Mouse (Mus musculus) neural tube, embryonic 13.5 days (tissue): ENCODE measurements at regions not wholly inside any gene's neighbourhood (a gene's known extent, or its start where the extent isn't known, plus 50 kb on each side); places are given as distances from the start of the nearest gene placed in this dataset.
"Not testable (repeated sequence)": the region's sequence is repeated elsewhere in the genome, so short reads cannot be mapped to it uniquely, and the experiment has no call there.

Experiments used
- ATAC-seq: fragments of 200-750 bp; cut with Nextera tagmentation; 2 replicates; pipeline ENCODE4 v1.8.0; 2017; ENCODE audit warnings: low read depth, mild to moderate bottlenecking, moderate TSS enrichment, moderate library complexity
- H3K27ac ChIP-seq: fragments of 300-500 bp; sonication (generic); replicated peaks from 2 replicates; pipeline ENCODE4 v1.5.1; 2015; ENCODE audit warnings: moderate library complexity, mild to moderate bottlenecking, inconsistent platforms
- H3K27me3 ChIP-seq: fragments of 300-500 bp; sonication (generic); 2 replicates; pipeline ENCODE4 v1.6.1; 2015; ENCODE audit warnings: mild to moderate bottlenecking, inconsistent platforms
- H3K36me3 ChIP-seq: fragments of 300-500 bp; sonication (generic); 2 replicates; pipeline ENCODE4 v1.6.1; 2015; ENCODE audit warnings: mild to moderate bottlenecking, inconsistent platforms
- H3K4me1 ChIP-seq: fragments of 300-500 bp; sonication (generic); replicated peaks from 2 replicates; pipeline ENCODE4 v1.6.1; 2015; ENCODE audit warnings: inconsistent platforms
- H3K4me2 ChIP-seq: fragments of 300-500 bp; sonication (generic); 2 replicates; pipeline ENCODE4 v1.6.1; 2015; ENCODE audit warnings: inconsistent platforms, mild to moderate bottlenecking, moderate library complexity
- H3K4me3 ChIP-seq: fragments of 300-500 bp; sonication (generic); 2 replicates; pipeline ENCODE4 v1.5.1; 2015; ENCODE audit warnings: mild to moderate bottlenecking, inconsistent platforms
- H3K9ac ChIP-seq: fragments of 300-500 bp; sonication (generic); 2 replicates; pipeline ENCODE4 v1.6.1; 2015; ENCODE audit warnings: moderate library complexity, mild to moderate bottlenecking, inconsistent platforms
- H3K9me3 ChIP-seq: fragments of 300-500 bp; sonication (generic); 2 replicates; pipeline ENCODE4 v1.6.1; 2016; ENCODE audit warnings: inconsistent platforms
- WGBS: fragments of 180-500 bp; shearing (Covaris S2); methylation state at CpG from one replicate; pipeline ENCODE4 v1.1.7; 2015; 5-methylcytosine and 5-hydroxymethylcytosine counted together

- no peak overlapping the region for H3K4me3 ChIP-seq
- no peak overlapping the region for H3K9ac ChIP-seq
- 98% methylated on average over 1 of the region's 1 CpGs for WGBS
- H3K27ac ChIP-seq = no peak overlapping the region
- H3K4me1 ChIP-seq = no peaks in the 10 kb centered on the region
- ATAC-seq = no peak
- no peaks in the 10 kb centered on the region for H3K27me3 ChIP-seq
- no peak overlapping the region for H3K4me2 ChIP-seq
- no peaks in the 10 kb centered on the region for H3K36me3 ChIP-seq
- H3K9me3 ChIP-seq = no peaks in the 10 kb centered on the region
Observed at GRCm38 (mm10) chr19:19636055-19636454, 525.1 kb upstream of the Rorb start.

GRCm38 (mm10) chr19:19587866-19588265, 476.9 kb upstream of the Rorb start:
- H3K4me1 ChIP-seq = no peaks in the 10 kb centered on the region
- no peak overlapping the region for H3K9ac ChIP-seq
- H3K27me3 ChIP-seq = no peaks in the 10 kb centered on the region
- no peak overlapping the region for H3K27ac ChIP-seq
- H3K36me3 ChIP-seq = no peaks in the 10 kb centered on the region
- no peak for ATAC-seq
- H3K4me2 ChIP-seq = no peak overlapping the region
- 55% methylated on average over 2 of the region's 2 CpGs for WGBS
- no peak overlapping the region for H3K4me3 ChIP-seq
- no peaks in the 10 kb centered on the region for H3K9me3 ChIP-seq

GRCm38 (mm10) chr19:19575000-19575544, 464.1 kb upstream of the Rorb start:
- not testable (repeated sequence) for H3K4me1 ChIP-seq, H3K4me2 ChIP-seq, ATAC-seq, H3K4me3 ChIP-seq, H3K27me3 ChIP-seq, H3K9ac ChIP-seq, H3K27ac ChIP-seq, H3K9me3 ChIP-seq, H3K36me3 ChIP-seq
- 91% methylated on average over 10 of the region's 10 CpGs for WGBS

- Histone ChIP-seq H3K27me3 (no peaks in the 10 kb centered on the region), H3K9ac (no peak overlapping the region), H3K4me1 (no peaks in the 10 kb centered on the region), H3K4me3 (no peak overlapping the region), H3K9me3 (no peaks in the 10 kb centered on the region), H3K27ac (no peak overlapping the region), H3K4me2 (no peak overlapping the region), H3K36me3 (no peaks in the 10 kb centered on the region)
- peak; percentile 90 for ATAC-seq
- WGBS = 37% methylated on average over 2 of the region's 2 CpGs
Observed at GRCm38 (mm10) chr19:19564657-19565056, 453.7 kb upstream of the Rorb start.

- no peak overlapping the region for H3K27ac ChIP-seq
- H3K36me3 ChIP-seq = no peaks in the 10 kb centered on the region
- no peaks in the 10 kb centered on the region for H3K9me3 ChIP-seq
- no peak overlapping the region for H3K9ac ChIP-seq
- no peak overlapping the region for H3K4me3 ChIP-seq
- no peaks in the 10 kb centered on the region for H3K4me1 ChIP-seq
- 57% methylated on average over 2 of the region's 2 CpGs for WGBS
- no peaks in the 10 kb centered on the region for H3K27me3 ChIP-seq
- ATAC-seq = no peak
- no peak overlapping the region for H3K4me2 ChIP-seq
Observed at GRCm38 (mm10) chr19:19535131-19535530, 424.1 kb upstream of the Rorb start.

GRCm38 (mm10) chr19:19524232-19524631, 413.2 kb upstream of the Rorb start:
- no peak for ATAC-seq
- Histone ChIP-seq H3K27me3 (no peaks in the 10 kb centered on the region), H3K27ac (no peak overlapping the region), H3K4me1 (no peaks in the 10 kb centered on the region; the same call in 1 of the 2 replicates), H3K9ac (no peak overlapping the region), H3K4me2 (no peak overlapping the region), H3K9me3 (no peaks in the 10 kb centered on the region), H3K4me3 (no peak overlapping the region), H3K36me3 (no peaks in the 10 kb centered on the region)
- WGBS = 81% methylated on average over 1 of the region's 1 CpGs

GRCm38 (mm10) chr19:19523629-19524028, 412.6 kb upstream of the Rorb start:
- H3K9ac ChIP-seq = no peak overlapping the region
- no peak overlapping the region for H3K4me3 ChIP-seq
- no peaks in the 10 kb centered on the region for H3K27me3 ChIP-seq
- no peak for ATAC-seq
- WGBS = 84% methylated on average over 2 of the region's 2 CpGs
- no peaks in the 10 kb centered on the region; the same call in 1 of the 2 replicates for H3K4me1 ChIP-seq
- no peak overlapping the region for H3K4me2 ChIP-seq
- H3K36me3 ChIP-seq = no peaks in the 10 kb centered on the region
- no peaks in the 10 kb centered on the region for H3K9me3 ChIP-seq
- no peak overlapping the region for H3K27ac ChIP-seq

GRCm38 (mm10) chr19:19478192-19478932, 367.4 kb upstream of the Rorb start:
- Histone ChIP-seq H3K36me3 (no peaks in the 10 kb centered on the region), H3K4me3 (no peak overlapping the region), H3K27me3 (no peaks in the 10 kb centered on the region), H3K9me3 (no peaks in the 10 kb centered on the region), H3K4me1 (no peaks in the 10 kb centered on the region), H3K27ac (no peak overlapping the region), H3K9ac (no peak overlapping the region), H3K4me2 (no peak overlapping the region)
- WGBS = 58% methylated on average over 2 of the region's 2 CpGs
- no peak for ATAC-seq
